Comparison of ENCODE assay signal across 8 mouse cellular contexts in the genomic region with DNA sequence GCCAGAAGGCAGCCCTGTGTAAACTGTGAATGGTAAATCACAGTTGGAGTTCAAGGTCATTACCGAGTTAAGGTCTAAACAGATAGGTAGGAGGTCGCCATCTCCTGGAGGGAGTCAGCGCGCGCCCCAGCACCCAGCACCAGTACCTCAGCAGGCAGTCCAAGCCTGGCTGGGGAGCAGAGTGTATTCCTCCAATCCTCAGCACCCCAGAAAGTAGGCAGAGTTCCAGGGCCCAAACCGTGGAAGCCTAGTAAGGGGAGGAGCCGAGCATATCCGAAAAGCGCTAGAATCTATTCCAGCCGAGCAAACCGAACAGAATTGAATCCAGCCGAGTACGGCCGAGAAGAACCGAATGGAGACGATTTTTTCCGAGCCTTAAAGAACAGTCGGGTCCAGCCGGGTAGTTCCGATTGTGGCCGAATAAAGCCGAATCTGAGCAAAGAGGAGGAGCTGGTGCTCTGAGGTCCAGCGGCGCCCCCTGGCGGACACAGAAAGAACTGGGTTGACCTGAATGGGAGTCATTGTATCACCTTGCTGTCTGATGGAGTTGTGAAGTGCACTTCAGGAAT. TPM values are rescaled to one million over a fixed set of nuclear protein-coding genes. Genes with fewer than 3 reads are reported as not detected.
DNase-seq lines count a peak whose midpoint lies in the region; ATAC-seq lines count a peak whose summit lies in the region.

No protein-coding gene starts in this region.

- H3K4me1 ChIP-seq in intestine, embryonic 14.5 days (replicated peaks; ENCODE audit: control insufficient read depth, insufficient read depth, low read length), result peaks cover 26% of the 10 kb centered on the region

- peak overlapping the region; percentile 47 for H3K4me2 ChIP-seq in intestine, embryonic 14.5 days (ENCODE audit: low read length)

- DNase-seq in adrenal gland, adult 18-20 months (ENCODE audit: low spot score in 2 of 2), result peak; percentile 97 to 99
- DNase-seq in embryo, embryonic 11 days, result peak; percentile 97
- peak; percentile 94 for DNase-seq in gastrocnemius, postnatal 25 days
- DNase-seq in intestine, embryonic 14.5 days (ENCODE audit: low spot score), result peak; percentile 97
- peak; percentile 100 for DNase-seq in left cerebral cortex, postnatal 14 days (ENCODE audit: low spot score in 2 of 2)
- peak; percentile 98 for DNase-seq in mesoderm, embryonic 11.5 days (ENCODE audit: low read depth, low spot score)
- peak; percentile 99 for DNase-seq in right cerebral cortex, postnatal 36 days (ENCODE audit: low spot score in 2 of 2)
- peak; percentile 93 for DNase-seq in yolk sac, embryonic 10.5 days (ENCODE audit: low spot score)

- peak overlapping the region; percentile 69 for H3K27ac ChIP-seq in intestine, embryonic 14.5 days (ENCODE audit: low read depth)

- H3K4me3 ChIP-seq in intestine, embryonic 14.5 days (ENCODE audit: low read depth, low read length), result peak overlapping the region; percentile 21

- intact Hi-C loops in left cerebral cortex, postnatal 14 days (cut with DNase I), result loop anchor here (10.0 kb wide), 1 partner anchor 177 kb away; no protein-coding TSS in a partner anchor

- ATAC-seq in intestine, embryonic 14.5 days (replicated peaks; ENCODE audit: low FRiP score, low TSS enrichment, low read depth), result peak; percentile 77

- H3K9me3 ChIP-seq in intestine, embryonic 14.5 days (ENCODE audit: control insufficient read depth, low read length), result no peaks in the 10 kb centered on the region

- WGBS in intestine, embryonic 14.5 days, result under 1% methylated on average over 25 of the region's 25 CpGs

- H3K27me3 ChIP-seq in intestine, embryonic 14.5 days (replicated peaks; ENCODE audit: control insufficient read depth, insufficient read depth, low read length), result no peaks in the 10 kb centered on the region

- H3K9ac ChIP-seq in intestine, embryonic 14.5 days (ENCODE audit: low read length), result peak overlapping the region; percentile 45

- no peaks in the 10 kb centered on the region for H3K36me3 ChIP-seq in intestine, embryonic 14.5 days (ENCODE audit: control insufficient read depth, insufficient read depth, low read length)

RNA-seq across cellular contexts. Expression of gene C1qtnf6, which starts 0.8 kb away (rescaled TPM):
- total RNA-seq in adrenal gland, adult 18-20 months (2021), result 10 to 100 TPM; 14.1 to 15.0 TPM
- total RNA-seq in gastrocnemius, postnatal 25 days (2021), result 10 to 100 TPM; 16.4 to 16.8 TPM
- polyA plus RNA-seq in intestine, embryonic 14.5 days (2014; fragmentation: Nextera tagmentation; extraction: Ambion mirVana), result 30.1 and 34.9 TPM in 2 replicates
- 1 to 10 TPM; 7.7 to 9.0 TPM for total RNA-seq in left cerebral cortex, postnatal 14 days (2021)

RNA-seq across cellular contexts. Expression of gene Sstr3, which starts 12.5 kb away (rescaled TPM):
- 1 to 10 TPM in 1 of 2 experiments, under 1 TPM in 1; 0.45 to 1.2 TPM for total RNA-seq in adrenal gland, adult 18-20 months (2021)
- total RNA-seq in gastrocnemius, postnatal 25 days (2021), result not detected
- polyA plus RNA-seq in intestine, embryonic 14.5 days (2014; fragmentation: Nextera tagmentation; extraction: Ambion mirVana), result 0.22 TPM in 1 of 2 replicates, not detected in the other
- 10 to 100 TPM; 16.7 to 20.6 TPM for total RNA-seq in left cerebral cortex, postnatal 14 days (2021)

RNA-seq across cellular contexts. Expression of gene Il2rb, which starts 36.9 kb away (rescaled TPM):
- total RNA-seq in adrenal gland, adult 18-20 months (2021), result 1 to 10 TPM; 1.1 to 2.5 TPM
- not detected for total RNA-seq in gastrocnemius, postnatal 25 days (2021)
- polyA plus RNA-seq in intestine, embryonic 14.5 days (2014; fragmentation: Nextera tagmentation; extraction: Ambion mirVana), result 0.66 and 1.1 TPM in 2 replicates
- total RNA-seq in left cerebral cortex, postnatal 14 days (2021), result under 1 TPM in 1 of 2 experiments, not detected in 1; 0.11 TPM

RNA-seq across cellular contexts. Expression of gene Rac2, which starts 40.6 kb away (rescaled TPM):
- 1 to 10 TPM; 4.2 to 8.9 TPM for total RNA-seq in adrenal gland, adult 18-20 months (2021)
- 1 to 10 TPM in 1 of 2 experiments, under 1 TPM in 1; 0.43 to 3.4 TPM for total RNA-seq in gastrocnemius, postnatal 25 days (2021)
- 16.7 and 17.5 TPM in 2 replicates for polyA plus RNA-seq in intestine, embryonic 14.5 days (2014; fragmentation: Nextera tagmentation; extraction: Ambion mirVana)
- total RNA-seq in left cerebral cortex, postnatal 14 days (2021), result 1 to 10 TPM; 2.3 to 4.6 TPM

Comparison
In these comparisons a context has a peak if more than half of its experiments do, and no peak if none do; other contexts are left out.
1. Peak in every context shown above with its lines: DNase-seq, ATAC-seq, H3K4me3 ChIP-seq and H3K27ac ChIP-seq.
2. RNA of gene Sstr3, which starts 12.5 kb away (total RNA-seq): 16.7 to 20.6 TPM in left cerebral cortex, postnatal 14 days; 0.45 to 1.2 TPM in adrenal gland, adult 18-20 months and not detected in gastrocnemius, postnatal 25 days; every median in the first group is over 4 times any median in the second.